Mouse (Mus musculus) left cerebral cortex, postnatal 36 days (tissue): ENCODE data around the gene Tmsb10. TPM values are rescaled to one million over a fixed set of nuclear protein-coding genes. Genes with fewer than 3 reads are reported as not detected.

Experiments
- DNase-seq, 2 experiments: peaks; one replicate each; pipeline ENCODE4 v3.0.0; 2021 to 2022; ENCODE audit warnings: low spot score in 2 of 2, mixed read lengths in 1 of 2
- intact Hi-C: fragments of 180-260 bp; cut with DNase I; formaldehyde crosslinking; loops from one replicate; pipeline ENCODE4 v1.15.1; 2025
- total RNA-seq, 2 experiments: library from RNA; stranded (reverse); gene quantifications; 2 replicates each; pipeline ENCODE4 v1.2.3; 2021

The Tmsb10 gene
- 100 to 1,000 TPM; 504 to 568 TPM for total RNA-seq

- no peak for DNase-seq
- intact Hi-C loops: loop anchor here (2.0 kb wide), 1 partner anchor 60 kb away; the partner anchor contains the start of gene Kcmf1
Observed at GRCm38 (mm10) chr6:72958662-72959071, at the start of gene Tmsb10. Gene Tmsb10 (minus strand): TSS chr6:72958748.

GRCm38 (mm10) chr6:73003601-73004000 lies 45.1 kb upstream of the Tmsb10 start:
- intact Hi-C loops: no loop called here
- DNase-seq: no peak

GRCm38 (mm10) chr6:73002391-73002790 lies 43.8 kb upstream of the Tmsb10 start:
- intact Hi-C loops: no loop called here
- no peak for DNase-seq

- intact Hi-C loops: no loop called here
- no peak for DNase-seq
Observed at GRCm38 (mm10) chr6:72998809-72999208, 40.3 kb upstream of the Tmsb10 start.

GRCm38 (mm10) chr6:72993688-72994082 lies 35.1 kb upstream of the Tmsb10 start:
- intact Hi-C loops: no loop called here
- no peak for DNase-seq

- intact Hi-C loops: no loop called here
- DNase-seq: no peak
Observed at GRCm38 (mm10) chr6:72993054-72993687, 34.6 kb upstream of the Tmsb10 start.

- intact Hi-C loops: no loop called here
- no peak for DNase-seq
Observed at GRCm38 (mm10) chr6:72990206-72990605, 31.7 kb upstream of the Tmsb10 start.

DNA sequence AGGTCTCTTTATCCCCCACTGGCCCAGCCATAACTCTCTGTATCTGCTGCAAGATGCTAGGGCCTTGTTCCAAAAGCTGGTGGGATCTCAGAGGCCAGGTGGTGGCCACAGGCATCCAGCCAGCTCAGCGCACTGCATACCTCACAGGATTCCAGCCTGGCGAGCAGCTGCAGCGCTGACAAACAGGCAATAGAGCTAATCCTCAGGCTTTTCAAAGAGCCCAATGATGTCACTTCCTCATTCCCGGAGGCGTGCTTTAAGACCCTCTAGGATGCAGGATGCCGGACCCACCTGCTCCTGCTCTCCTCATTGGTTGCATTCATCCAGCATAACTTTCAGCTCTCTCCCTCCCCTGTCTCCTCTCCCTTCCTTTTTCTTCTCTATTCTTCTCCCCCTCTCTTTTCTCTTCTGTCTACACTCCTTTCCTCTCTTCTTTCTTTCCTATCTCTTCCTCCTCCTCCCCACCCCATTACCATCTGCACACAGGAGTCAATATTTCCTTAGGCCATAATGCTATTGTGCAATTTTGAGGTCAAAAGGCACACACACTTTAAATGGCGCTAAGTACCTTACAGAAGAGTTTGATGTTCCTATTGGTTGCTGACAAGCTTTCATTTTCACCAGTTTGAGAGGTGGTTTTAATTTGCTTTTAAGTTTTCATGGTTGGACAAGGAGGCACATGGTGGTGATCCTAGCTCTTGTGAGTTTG lies 30.6 kb upstream of the Tmsb10 start:
- intact Hi-C loops: no loop called here
- DNase-seq: no peak

DNA sequence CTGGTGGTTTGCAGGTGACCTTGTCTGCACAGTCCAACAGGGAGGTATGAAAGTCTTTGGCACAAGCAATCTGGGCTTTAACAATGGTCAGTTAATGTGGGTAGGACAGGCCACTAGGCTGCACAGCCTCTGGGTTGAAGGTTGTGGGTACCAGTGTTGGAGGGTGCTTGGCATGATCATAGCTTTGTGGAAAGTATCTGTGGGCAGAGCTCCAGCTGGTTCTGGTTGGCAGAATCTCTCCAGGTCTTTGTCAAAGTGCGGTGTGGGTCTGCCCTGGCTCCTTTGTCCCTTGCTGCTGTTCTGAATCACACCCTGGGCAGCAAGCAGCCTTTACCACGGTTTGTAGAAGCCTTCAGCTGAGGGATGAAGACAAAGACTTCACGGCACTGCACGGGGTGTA lies 24.0 kb upstream of the Tmsb10 start:
- intact Hi-C loops: no loop called here

DNA sequence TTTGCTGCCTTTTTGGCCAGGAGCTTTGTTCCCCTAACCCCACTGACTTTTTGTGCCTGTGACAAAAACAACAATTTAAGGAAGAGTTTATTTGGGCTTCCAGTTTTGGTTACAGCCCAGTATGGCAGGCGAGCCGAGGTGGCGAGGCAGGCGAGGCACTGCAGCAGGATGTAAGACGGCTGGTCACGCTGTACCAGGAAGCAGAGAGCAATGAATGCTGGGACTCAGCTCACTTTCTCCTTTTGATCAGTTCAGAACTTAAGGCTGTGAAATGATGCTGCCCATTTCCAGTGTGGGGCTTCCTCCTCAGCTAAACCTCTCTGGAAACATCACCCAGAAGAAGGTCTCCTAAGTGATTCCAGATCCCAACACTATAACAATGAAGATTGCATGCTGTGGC lies 23.3 kb upstream of the Tmsb10 start:
- DNase-seq: no peak
- intact Hi-C loops: no loop called here

More for the DNA sequence above, 24.0 kb upstream of the Tmsb10 start:
- no peak for DNase-seq

- intact Hi-C loops: no loop called here
Observed at GRCm38 (mm10) chr6:72981124-72981651, 22.6 kb upstream of the Tmsb10 start.

DNA sequence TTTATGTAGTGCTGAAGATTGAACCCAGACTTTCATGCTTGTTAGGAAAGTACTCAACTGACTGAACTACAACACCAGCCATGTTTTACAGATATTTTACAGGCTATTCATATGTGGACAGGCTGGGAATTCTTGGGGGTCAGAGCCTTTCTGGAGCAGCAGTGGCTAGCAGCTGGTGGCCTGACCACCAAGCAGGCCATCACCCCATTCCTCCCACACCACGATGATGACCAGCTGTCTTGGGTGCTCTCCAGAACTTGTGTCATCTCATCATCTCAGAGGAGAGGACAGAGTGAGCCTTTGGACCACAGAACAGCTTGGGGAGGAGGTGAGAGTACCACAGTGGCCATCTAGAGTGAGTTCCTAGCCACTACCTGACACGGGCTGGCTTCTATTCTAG lies 18.3 kb upstream of the Tmsb10 start:
- intact Hi-C loops: no loop called here
- no peak for DNase-seq

More at GRCm38 (mm10) chr6:72981124-72981651, 22.6 kb upstream of the Tmsb10 start:
- DNase-seq: peak; percentile 18 to 29

GRCm38 (mm10) chr6:72971074-72971473 lies 12.5 kb upstream of the Tmsb10 start:
- no peak for DNase-seq
- intact Hi-C loops: no loop called here

- intact Hi-C loops: no loop called here
- no peak for DNase-seq
Observed at GRCm38 (mm10) chr6:72969787-72970186, 11.2 kb upstream of the Tmsb10 start.

DNA sequence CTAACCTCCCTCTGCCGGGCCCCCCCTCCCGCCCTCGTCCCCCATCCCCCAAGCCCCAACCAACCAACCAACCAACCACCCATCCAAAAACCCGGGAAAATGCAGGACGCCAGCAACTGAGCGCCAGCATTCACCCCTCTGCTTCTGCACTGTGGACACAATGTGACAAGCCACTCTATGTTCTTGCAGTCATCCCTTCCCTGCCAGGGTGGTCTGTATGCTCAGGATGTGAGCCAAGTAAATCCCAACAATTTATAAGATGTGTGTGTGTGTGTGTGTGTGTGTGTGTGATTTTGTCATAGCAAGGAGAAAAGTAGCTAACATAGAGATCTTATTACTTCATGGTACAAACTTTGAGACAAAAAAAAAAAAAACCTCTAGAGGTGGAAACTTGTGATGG lies 6.7 kb upstream of the Tmsb10 start:
- no peak for DNase-seq
- intact Hi-C loops: no loop called here

DNA sequence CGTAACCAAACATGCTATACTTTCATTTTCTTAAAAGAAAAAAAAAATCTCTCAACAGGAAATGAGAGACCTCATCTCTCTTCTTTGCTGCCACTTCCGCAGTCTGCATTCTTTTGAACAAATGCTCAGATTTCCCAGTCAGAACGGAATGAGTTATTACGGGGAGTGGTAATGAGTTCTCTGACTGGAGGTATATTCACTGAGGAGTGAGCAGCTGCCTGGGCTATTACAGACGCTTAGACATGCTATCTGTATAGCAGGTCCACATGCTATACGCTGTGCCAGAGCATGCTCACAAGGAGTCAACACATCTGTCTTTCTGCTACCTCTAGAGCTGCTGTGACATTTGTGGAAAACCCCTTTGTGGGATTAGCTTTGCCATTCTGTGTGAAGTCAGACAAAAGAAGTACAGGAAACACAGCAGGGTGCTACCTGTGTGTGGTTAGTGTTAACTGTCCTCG lies 3.8 kb upstream of the Tmsb10 start:
- no peak for DNase-seq
- intact Hi-C loops: no loop called here

GRCm38 (mm10) chr6:72961603-72962002 lies 3.1 kb upstream of the Tmsb10 start:
- no peak for DNase-seq
- intact Hi-C loops: no loop called here

DNA sequence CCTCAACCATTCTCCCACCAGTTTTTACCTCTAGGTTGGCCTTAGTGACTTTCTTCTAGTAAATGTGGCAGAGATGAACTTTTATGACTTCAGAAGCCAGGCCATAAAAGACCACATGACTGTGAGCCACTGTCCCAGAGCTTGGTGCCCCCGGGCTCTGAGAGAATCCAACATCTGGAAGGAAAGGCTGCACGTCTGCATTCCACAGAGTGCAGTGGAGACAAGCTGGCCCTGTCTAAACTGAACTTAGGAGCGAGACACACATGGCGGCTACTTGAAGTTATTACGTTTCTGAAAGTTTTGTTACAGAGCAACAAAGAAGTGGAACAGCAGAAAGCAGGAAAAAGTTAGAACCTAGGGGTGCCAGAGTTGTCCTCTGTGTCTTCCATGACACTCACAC lies 2.1 kb upstream of the Tmsb10 start:
- intact Hi-C loops: no loop called here
- no peak for DNase-seq

DNA sequence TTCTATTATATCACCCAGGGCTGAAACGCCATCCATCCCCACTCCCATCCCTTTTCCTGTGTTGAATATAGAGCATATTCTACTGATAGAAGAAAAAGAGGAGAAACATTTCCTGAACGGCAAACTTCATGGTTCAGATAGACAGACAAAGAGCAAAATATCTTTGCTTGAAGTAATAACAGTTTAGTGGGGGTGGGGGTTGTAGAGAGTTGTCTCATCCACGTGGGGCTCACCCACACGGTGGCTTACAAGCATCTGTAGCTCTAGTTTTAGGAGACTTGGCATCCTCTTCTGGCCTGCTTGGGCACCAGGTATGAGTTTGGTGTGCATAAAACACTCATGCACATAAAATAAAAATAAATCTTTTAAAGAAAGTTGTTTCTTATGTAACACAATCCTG lies 627 bp upstream of the Tmsb10 start:
- intact Hi-C loops: loop anchor here (2.0 kb wide), 1 partner anchor 60 kb away; the partner anchor contains the start of gene Kcmf1
- no peak for DNase-seq

DNA sequence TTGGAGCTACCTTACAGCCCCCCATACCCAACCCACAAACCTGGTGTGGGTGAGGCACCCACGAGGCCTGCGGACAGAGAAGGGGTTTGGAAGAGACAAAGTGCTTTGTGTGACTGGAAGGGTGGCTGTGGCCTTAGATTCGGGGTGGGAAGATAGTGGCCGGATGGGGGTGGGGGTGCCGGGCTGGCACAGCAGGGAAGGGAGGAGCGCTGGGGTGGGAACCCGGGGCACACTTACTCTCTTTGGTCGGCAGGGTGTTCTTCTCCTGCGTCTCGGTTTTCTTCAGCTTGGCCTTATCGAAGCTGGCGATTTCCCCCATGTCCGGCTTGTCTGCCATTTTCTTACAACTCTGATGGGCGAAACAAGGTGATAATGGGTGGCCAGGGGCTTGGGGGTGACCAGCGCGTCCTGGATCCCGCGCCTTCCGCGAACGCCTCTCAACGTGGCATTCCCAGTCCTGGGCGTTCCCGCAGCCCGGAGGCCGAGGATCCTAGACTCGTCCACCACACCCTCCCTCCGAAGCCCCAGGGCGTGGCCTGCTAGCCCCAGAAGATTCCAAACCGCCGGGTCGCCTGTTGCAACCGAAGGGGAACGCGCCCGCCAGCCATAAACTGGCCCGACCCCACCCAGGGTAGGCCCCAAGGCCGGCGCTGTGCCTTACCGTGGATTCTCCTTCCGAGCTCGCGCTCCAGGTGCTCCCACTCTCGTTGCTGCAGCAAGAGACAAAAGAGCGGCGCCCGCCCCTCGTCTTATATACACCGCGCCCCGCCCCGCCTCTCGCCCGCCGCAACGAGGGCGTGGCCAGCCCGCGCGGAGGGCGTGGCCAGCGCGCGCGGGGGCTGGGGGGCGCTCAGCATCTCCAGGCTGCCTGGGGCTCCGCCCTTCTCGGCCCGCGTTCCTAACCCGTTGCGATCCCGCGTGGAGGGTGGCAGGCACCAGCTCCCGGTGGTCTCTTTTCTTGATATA lies 589 bp downstream of the Tmsb10 start:
- DNase-seq: peak; percentile 85 to 90
- intact Hi-C loops: loop anchor here (2.0 kb wide), 1 partner anchor 59 kb away; the partner anchor contains the start of gene Kcmf1
